Mouse (Mus musculus) CD4-positive, CD25-positive, alpha-beta regulatory T cell, adult 2 months (primary cell): ENCODE results near the gene Cmah.

Source experiments
- DNase-seq: peaks from one replicate; pipeline ENCODE4 v3.0.0-alpha.2; 2012; ENCODE audit warnings: low read depth, low spot score

Cmah gene

DNA sequence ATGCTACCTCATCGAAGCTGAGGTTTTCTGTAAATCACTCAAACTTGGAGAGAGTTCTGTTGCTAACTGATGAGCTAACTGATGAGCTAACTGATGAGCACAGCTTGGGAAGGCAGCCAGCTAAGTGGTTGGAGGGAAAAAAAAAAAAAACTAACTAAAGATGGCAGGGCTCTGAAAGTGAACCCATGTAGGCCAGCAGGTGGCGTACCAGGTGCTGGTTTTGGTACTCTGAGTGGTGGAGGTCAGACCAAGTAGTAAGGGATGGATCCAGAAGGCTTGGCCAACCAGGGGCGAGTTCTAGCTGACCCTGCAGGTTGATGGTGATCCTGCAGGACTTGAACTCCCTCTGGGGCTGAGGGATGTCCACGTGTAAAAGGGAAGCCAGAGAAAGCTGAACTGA, 89.2 kb downstream of the Cmah start:
- peak; percentile 92 for DNase-seq

- no peak for DNase-seq
These were observed 90.8 kb downstream of the Cmah start for GRCm38 (mm10) chr13:24418024-24418423.

DNA sequence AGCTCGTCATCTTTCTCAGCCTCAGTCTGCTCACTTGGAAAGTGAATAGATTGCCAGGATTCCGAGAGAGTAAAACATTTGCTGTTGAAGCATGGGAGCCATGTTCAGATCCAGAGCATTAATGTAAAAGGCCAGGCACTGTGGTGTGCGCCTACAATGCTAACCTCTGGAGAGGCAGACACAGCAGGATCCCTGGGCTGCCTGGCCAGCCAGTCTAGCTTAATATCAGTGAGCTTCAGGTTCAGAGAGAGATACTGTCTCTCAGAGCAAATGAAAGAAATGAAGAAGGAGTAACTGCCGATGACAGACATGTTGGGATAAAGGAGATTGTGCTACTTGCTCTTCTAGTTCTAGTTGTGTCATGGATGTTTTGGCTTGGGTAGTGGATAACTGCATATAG, 91.6 kb downstream of the Cmah start:
- DNase-seq, result no peak

GRCm38 (mm10) chr13:24419560-24420250, 92.5 kb downstream of the Cmah start:
- DNase-seq, result peak; percentile 68

- DNase-seq, result no peak
These were observed 94.8 kb downstream of the Cmah start for GRCm38 (mm10) chr13:24421987-24422386.

DNA sequence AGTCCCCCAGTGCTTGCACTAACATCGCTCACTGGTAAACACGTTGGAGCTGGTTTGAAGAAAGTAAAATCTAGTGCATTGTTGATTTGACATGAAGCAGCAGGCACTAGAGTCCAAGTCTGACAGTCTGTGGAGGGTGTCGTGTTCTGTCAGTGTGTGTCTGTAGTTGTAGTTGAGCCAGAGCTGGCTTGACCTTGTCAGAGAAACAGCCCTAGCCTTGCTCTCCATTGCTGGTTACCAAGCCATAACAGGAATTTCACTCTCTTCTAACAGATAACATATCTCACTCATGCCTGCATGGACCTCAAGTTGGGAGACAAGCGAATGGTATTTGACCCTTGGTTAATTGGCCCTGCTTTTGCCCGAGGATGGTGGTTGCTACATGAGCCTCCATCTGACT, 103.0 kb downstream of the Cmah start:
- no peak for DNase-seq

DNA sequence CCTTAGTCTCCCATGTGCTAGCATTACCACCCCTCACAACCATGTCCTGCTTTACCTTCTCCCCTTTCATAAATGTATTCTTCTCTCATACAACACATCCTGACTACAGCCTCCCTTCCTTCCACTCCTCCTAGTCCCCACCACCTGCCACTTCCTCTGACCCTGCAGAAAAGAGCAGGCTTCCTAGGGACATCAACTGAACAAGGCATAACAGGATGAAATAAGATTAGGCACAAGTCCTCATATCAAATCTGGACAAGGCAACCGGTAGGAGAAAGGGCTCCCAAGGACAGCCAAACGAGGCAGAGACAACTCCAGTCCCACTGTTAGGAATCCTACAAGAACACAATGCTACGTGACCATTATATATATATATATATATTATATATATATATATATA, 104.4 kb downstream of the Cmah start:
- DNase-seq, result no peak

DNA sequence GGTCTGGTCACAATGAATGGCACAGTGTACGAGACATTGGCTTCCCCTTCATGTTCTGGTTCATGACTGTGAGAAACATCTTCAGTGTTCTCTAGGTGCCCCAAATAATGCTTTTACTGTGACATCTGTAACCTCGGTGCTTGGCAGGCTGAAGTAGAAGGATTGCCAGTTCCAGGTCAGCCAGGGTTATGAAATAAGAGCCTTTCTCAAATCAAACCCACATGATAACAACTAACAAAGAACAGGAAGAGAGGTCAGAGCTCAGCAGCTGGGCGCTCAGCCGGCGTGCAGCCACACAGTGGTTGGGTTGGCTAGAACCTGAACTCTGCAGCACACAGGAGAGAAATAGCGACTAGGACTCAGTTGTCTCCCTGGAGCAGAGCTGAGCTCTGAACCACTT, 115.1 kb downstream of the Cmah start:
- no peak for DNase-seq

DNA sequence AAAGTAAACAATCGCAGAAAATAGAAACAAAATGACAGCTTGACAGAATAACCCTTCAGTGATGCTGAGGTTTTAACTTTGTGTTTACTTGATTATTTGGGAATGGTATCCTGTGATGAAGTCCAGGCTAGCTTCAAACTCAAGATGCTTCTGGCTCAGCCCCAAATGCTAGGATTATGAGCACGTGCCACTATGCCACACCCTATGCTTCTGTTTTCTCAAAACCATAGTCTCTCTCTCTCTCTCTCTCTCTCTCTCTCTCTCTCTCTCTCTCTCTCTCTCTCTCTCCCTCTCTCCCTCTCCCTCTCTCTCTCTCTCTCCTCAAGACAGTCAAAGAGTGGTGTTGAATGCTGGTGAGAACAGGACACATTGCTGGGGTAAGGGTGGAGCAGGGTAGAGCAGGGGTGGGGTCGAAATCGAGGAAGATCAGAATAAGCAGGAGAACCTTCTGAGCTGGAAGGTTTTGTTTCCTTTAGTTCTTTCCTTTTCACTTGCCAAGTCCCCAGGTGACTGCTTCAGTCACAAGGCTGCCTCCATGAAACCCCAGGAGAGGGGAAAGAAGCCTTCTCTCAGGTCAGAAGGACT, 116.7 kb downstream of the Cmah start:
- no peak for DNase-seq

- DNase-seq, result no peak
These were observed 117.5 kb downstream of the Cmah start for GRCm38 (mm10) chr13:24444709-24445108.

- no peak for DNase-seq
These were observed 118.0 kb downstream of the Cmah start for GRCm38 (mm10) chr13:24445166-24445565.

DNA sequence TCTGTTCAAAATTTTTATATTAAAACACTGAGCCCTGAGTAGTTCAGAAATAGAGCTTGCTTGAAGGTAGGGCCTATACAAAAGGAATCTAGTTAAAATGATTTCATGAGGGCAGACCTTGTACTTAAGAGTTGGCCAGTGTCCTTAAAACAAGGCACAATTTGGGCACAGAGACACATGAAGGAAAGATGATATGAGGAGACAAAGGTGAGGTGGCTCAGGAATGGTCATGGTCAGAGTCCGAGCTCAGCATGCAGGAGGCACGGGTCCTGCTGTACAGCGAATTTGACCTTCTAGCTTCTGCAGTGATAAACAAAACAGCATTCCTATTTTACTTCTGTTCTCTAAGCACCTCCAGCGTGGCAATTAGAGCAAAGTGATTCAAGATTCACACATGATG, 118.9 kb downstream of the Cmah start:
- no peak for DNase-seq

- no peak for DNase-seq
These were observed 119.8 kb downstream of the Cmah start for GRCm38 (mm10) chr13:24447043-24447442.

DNA sequence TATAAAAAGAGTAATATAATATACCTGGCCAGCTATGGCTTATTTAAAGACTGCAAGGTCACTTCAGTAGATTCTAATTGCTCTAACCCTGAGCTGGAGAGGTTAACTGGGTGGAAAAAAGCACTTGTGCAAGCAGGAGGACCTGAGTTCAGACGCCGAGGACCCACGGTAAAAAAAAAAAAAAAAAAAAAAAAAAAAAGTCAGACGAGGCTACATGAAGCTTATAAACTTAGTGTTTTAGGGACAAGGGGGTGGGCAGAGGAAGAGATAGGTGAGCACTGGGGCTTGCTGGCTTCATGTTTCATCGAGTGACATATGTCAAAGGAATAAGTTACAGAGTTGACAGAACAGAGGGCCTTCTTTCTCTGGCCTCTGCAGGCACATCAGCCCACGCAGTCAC, 121.4 kb downstream of the Cmah start:
- DNase-seq, result no peak

DNA sequence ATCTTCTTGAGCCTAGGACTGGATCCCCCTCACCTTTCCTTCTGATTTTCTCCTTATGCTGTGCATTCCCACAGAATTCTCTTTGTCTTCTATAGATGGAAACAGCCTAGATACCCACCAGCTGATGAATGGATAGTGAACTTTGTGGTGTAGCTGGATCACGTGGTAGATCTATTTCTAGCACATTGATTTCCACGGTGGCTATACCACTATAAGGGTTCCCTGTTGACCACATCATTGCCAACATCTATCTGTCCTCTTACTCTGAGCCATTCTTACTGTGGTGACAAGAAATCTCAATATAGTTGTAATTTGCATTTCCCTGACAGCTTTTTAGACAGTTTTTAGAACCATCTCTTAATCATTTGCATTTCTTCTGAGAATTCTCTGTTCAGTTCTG, 124.3 kb downstream of the Cmah start:
- no peak for DNase-seq

- DNase-seq, result no peak
These were observed 126.5 kb downstream of the Cmah start for GRCm38 (mm10) chr13:24453737-24454136.

GRCm38 (mm10) chr13:24456385-24456784, 129.2 kb downstream of the Cmah start:
- no peak for DNase-seq

- no peak for DNase-seq
These were observed 133.3 kb downstream of the Cmah start for GRCm38 (mm10) chr13:24460517-24460916.

GRCm38 (mm10) chr13:24463767-24464166, 136.6 kb downstream of the Cmah start:
- DNase-seq, result no peak

- DNase-seq, result no peak
These were observed 138.8 kb downstream of the Cmah start for GRCm38 (mm10) chr13:24466027-24466426.

GRCm38 (mm10) chr13:24467806-24468205, 140.6 kb downstream of the Cmah start:
- peak; percentile 36 for DNase-seq

DNA sequence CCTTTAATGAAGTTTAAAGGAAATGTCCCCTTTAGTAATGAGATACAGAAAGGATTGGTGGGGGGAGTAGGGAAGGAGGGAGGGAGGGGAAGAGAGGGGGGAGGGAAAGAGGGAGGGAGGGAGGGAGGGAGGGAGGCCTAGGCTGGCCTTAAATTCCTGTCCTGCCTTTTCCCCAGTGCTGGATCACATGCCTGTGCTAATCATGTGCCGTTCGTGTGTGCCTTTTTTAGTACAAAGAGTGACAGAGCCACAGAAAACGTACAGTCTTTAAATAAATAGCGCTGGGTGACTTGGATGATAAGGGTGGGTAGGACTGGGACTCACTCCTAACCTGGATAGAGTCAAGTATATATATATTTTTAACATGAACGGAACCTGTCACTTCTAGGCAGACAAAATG, 150.4 kb downstream of the Cmah start:
- DNase-seq, result no peak

DNA sequence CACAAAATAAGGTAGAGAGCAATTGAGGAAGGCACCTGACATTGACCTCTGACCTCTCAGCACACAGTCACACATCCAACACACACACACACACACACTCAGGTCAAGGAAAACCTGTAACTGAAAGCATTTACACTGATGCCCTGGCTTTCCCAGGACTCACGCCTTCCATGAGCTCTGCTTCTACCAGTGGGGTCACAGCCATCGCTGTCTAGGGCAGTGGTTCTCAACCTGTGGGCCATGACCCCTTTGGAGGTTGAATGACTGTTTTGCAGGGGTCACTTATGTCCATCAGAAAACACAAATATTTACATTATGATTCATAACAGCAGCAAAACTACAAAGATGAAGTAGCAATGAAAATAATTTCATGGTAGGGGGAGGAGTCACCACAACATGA, 152.3 kb downstream of the Cmah start:
- DNase-seq, result no peak

GRCm38 (mm10) chr13:24480824-24481223, 153.6 kb downstream of the Cmah start:
- DNase-seq, result no peak
